Mouse (Mus musculus) CH12.LX (cell line): ENCODE results near the gene Prune2.

Experiments used
- CTCF ChIP-seq, 2 experiments: IDR thresholded peaks in 1 of 2; conservative IDR thresholded peaks in 1 of 2; 2 replicates each; pipeline ENCODE4 v1.5.1; 2011 to 2012; ENCODE audit warnings: low read depth in 2 of 2, low read length in 2 of 2, improper control_type of control experiment in 1 of 2, inconsistent platforms in 1 of 2, mild to moderate bottlenecking in 1 of 2, moderate library complexity in 1 of 2
- MAX ChIP-seq: IDR thresholded peaks from 2 replicates; pipeline ENCODE4 v1.6.1; 2011; ENCODE audit warnings: low read length, improper control_type of control experiment
- MEF2A ChIP-seq: IDR thresholded peaks from 2 replicates; pipeline ENCODE4 v1.6.1; 2014; ENCODE audit warnings: low read depth, mild to moderate bottlenecking, inconsistent platforms, low read length, improper control_type of control experiment, borderline replicate concordance
- ZC3H11A ChIP-seq: IDR thresholded peaks from 2 replicates; pipeline ENCODE4 v1.6.1; 2012; ENCODE audit warnings: low read depth, mild to moderate bottlenecking, inconsistent platforms, low read length, improper control_type of control experiment

DNA sequence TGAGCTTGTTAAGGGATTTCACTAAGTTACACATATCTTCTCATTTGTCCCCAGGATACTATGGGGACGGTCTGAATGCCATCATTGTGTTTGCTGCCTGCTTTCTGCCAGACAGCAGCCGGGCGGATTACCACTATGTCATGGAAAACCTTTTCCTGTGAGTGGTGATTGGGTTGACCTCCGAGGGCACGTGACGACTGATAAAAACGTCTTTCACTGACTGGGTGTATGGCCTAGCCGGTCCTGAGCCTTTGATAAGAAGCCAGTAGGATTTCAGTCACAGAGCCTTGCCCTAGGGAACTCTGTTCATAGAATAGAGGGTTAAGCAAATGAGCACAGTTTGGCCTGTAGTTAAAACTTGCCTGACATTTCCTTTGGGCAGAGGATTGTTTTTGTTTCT lies 243.1 kb downstream of the Prune2 start:
- TF ChIP-seq ZC3H11A (no peak), CTCF (conservative IDR thresholded peaks at IDR 0.05 in 1 of 2, IDR thresholded peaks at IDR 0.05 in 1 of 2; ENCODE audit: low read depth in 2 of 2, low read length in 2 of 2) (no peak), MAX (no peak), MEF2A (no peak)
